Mouse (Mus musculus): ENCODE results near the gene Ctdspl2.

Ctdspl2 gene

GRCm38 (mm10) chr2:122059365-122060115 lies 103.7 kb downstream of the Ctdspl2 start:
- no peak for DNase-seq (ENCODE audit: low spot score in 2 of 2)
